Mouse (Mus musculus): ENCODE measurements at regions not wholly inside any gene's neighbourhood (a gene's known extent, or its start where the extent isn't known, plus 50 kb on each side); places are given as distances from the start of the nearest gene placed in this dataset.

DNA sequence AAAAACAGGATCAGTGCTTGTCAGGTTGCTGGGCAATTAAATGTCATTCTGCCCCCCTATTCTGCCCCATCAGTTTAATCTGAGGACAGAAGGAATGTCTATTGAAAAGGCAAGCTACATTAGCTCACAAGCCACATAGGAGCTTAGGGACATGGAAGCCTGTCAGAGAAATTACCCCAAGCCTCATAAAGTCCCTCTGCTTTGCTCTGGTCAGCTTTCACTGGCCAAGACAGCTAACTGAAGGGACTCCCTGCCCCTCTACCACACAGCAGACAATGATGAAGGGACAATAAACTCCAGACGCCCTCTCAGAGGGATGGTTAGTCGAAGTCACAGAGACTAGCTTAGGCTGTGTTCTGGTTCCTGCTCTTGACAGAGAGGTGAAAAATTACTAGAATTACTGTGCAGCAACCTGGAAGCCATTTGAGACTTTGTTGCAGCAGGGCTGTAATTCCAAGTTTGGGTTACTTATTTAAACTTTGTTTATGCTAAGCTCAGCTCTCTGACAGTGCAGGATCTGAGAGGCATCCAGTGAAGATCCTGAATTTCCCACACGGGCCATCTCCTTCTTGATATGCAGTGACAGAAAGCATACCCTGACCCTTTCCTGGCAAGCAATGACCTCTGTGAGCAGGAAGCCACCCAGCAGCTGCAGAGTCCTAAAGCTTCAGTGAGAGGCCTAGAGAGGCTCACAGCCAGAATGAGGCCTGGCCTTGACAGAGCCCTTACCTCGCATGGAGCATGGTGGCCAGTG, 95.2 kb upstream of the Tmtc1 start:
- DNase-seq = no peak

DNA sequence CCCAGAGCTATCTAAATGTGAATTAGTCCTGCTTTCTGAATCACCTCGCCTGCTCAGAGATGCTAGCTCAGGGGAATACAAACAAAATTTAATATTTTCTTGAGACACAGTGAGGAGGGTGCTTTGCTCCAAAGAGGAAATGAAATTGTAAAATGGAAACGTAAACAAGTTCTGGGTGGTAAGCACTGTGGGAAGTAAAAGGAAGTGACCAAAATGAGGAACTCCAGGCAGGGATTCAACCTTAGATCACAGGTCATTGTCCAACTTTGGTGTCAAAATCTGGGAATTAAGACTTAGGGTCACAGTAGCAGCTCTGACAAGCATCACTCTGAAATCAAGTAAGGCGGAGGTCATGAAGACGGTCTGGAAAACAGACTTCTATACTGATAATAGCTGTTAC, 90.2 kb upstream of the Tmtc1 start:
- DNase-seq = no peak

DNA sequence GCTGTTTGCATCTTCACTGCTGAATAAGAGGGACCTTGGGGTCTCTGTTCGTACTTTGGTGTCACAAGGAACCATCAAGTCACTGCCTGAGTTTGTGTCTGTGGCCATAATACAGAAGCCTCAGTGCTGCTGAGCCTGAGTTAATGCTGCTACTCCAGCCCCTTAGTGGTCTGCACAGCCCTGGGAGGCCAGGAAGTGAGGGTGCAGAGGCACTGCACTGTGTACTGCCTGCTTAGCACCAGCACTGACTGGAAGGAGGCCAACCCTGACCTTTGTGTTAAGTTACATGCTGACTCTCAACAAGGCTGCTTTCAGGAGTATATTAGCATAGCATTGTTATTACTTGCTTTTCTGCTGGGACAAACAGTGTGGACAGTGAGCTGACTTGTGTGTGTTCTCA, 86.9 kb upstream of the Tmtc1 start:
- DNase-seq = no peak

DNA sequence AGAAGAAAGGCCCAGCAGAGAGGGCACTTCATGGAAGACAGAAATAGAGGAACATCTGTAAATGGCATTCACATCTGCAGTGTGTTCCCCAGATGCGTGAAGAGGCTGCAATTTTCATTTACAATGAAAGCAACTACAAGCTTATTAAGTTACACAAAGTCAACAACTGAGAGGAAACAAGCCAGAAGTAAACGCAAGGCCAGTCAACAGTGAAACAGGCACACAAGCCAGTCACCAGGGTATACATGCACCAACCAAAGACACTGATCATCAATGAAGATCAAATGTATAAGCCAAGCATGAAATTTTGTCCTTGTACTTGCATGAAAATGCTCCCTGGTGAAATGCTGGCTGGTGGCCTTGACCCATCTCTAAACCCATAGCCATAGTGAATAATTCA, 84.4 kb upstream of the Tmtc1 start:
- DNase-seq = no peak

DNA sequence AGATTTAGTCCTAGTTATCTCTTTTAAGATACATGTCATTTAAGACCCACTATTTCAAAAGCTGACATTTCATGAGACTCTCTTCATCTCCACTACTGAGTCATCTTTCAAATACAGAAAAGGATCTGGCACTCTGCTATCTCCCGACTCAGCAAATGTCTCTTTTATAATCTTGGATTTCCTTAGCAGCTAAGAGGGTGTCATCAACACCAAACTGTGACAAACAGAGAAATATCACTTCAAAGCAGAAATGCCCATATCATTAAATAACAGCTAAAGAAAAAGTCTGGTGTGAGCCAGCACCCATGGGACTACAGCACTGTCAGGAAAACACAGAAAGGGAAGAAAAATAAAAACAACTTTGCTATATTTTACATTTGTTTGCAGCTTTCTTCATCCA, 78.7 kb upstream of the Tmtc1 start:
- DNase-seq = no peak

DNA sequence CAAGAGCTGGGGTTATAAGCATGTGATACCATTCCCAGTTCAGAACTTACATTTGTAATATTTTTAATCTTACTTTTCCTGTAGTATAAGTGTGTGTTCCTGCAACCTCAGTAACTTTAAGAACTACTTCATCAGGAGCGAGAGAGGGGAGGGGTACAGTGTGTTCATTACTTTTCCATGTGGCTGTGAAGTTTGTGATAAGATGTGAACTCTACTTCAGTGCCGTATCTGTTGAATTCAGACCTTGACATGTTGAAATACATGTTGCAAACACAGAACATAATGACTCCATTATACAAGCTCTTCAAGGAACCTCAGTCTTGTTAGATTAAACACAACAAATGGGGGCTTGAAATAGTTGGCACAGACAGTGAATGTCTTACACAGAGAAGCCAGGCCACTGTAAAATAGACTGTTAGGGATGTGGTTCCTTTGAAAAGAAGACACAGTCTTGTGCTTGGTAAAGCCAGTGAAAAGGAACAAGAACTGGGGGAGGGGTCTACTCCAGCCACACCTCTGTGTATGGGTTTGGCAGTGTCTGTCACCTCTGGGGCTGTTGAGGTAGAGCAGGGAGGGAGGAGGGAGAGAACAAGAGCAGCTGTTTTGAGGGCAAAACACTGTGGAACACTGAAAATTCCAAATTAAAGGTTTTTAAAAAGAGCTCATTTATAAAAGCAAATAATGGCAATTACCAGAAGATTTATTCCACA, 73.5 kb upstream of the Tmtc1 start:
- DNase-seq = no peak

DNA sequence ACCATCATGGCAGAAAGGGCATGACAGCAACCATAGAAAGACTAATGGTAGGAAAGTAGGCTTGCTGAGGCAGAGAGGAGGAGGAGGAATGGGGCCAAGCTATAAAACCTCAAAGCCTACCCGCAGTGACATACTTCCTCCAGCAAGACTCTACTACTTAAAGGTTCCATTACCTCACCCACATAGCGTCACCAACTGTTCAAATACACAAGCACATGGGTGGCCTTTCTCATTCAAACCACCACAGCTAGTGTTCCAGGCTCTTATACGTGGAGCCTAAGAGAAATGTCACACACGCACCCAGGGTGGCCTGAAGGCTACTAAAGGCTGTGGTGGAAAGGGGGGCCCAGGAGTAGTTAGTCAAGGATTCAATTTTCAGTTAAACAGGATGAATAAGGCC, 72.5 kb upstream of the Tmtc1 start:
- DNase-seq = no peak

DNA sequence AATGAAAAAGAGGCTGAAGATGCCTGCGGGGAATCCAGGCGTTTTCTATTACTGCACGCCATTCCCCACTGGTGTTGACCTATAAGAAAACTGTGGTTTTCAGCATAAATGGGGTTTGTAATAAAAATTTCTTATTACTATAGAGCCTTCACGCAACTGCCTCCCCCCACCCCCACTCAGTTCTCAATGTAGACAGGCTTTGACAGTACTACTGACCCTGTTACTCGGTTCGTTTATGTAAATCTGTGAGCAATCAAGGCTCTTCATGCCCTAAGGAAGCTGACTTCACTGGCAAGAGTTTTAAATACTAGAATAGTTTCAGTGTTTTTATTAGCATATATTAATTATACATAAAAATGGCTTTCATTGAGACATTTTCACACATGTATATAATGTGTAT, 70.9 kb upstream of the Tmtc1 start:
- no peak for DNase-seq

DNA sequence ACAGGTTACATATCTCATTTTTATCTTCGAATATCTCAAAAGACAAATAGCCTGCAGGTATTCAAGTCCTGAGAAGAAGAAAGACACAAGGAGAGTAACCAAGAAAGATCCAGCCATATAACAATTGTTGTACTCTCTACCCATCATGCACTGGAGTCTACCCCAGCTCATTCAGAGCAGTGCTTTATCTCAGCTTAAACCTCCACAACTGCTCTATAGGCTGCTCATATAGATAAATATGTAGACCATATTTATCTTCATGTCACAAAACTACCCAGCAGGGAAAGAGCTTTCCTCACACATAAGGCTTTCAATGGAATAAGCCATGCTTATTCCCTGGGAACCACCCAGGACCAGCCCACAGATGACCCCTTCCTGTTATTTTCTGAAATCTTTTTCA, 70.5 kb upstream of the Tmtc1 start:
- no peak for DNase-seq

DNA sequence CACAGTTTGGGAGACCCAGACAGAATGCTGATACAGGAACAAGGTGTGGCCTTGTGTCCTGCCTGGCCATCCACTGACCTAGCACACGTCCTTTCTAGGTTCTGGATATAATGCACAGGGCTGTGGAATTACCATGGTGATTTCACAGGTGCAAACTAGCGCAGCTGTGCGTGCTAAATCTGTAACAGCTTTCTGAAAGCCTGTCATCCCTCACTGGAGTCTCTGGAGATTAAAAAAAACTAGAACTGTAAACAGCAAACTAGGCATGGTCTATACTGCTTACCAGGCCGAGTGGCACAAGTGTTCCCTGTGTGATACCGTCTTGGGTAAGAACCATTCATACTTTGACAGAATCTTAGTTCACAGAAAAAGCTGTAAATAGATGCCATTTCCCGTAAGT, 69.9 kb upstream of the Tmtc1 start:
- no peak for DNase-seq

DNA sequence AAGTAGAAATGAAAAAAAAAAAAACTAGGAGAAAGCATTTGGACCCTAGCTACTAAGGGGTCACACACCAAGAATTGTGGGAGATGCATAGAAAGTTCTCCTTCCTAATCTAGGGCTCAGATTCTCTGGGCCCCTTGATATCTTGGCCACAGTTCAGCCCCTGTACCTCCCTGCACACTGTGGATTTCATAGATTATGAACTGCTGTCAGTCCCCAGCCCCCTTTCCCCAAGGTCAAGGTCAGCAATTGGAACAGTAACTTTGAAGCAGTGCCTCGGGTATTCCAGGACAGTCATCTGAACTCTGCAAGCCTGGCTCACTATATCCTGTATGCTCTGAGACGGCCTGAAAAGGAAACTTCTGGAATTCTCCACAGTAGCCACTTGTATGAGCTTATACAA, 68.9 kb upstream of the Tmtc1 start:
- no peak for DNase-seq

DNA sequence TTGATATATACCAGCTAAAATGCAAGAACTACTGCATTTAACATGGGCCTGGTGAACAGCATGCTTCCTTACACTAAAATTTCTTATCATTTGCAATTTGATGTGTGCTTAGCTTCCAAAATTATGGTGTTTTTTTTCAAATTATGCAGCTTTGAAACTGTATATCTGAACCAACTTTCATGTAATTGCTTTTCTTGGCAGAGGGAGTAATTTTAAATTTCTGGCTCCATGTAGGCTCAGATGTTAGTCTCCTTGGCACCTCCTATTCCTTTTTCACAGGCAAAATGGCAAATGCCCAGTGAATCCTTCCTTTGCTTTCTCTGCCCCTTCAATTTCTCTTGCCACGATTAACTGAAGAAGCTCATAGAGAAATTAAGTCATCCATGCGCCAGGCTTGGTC, 61.1 kb upstream of the Tmtc1 start:
- DNase-seq = no peak

DNA sequence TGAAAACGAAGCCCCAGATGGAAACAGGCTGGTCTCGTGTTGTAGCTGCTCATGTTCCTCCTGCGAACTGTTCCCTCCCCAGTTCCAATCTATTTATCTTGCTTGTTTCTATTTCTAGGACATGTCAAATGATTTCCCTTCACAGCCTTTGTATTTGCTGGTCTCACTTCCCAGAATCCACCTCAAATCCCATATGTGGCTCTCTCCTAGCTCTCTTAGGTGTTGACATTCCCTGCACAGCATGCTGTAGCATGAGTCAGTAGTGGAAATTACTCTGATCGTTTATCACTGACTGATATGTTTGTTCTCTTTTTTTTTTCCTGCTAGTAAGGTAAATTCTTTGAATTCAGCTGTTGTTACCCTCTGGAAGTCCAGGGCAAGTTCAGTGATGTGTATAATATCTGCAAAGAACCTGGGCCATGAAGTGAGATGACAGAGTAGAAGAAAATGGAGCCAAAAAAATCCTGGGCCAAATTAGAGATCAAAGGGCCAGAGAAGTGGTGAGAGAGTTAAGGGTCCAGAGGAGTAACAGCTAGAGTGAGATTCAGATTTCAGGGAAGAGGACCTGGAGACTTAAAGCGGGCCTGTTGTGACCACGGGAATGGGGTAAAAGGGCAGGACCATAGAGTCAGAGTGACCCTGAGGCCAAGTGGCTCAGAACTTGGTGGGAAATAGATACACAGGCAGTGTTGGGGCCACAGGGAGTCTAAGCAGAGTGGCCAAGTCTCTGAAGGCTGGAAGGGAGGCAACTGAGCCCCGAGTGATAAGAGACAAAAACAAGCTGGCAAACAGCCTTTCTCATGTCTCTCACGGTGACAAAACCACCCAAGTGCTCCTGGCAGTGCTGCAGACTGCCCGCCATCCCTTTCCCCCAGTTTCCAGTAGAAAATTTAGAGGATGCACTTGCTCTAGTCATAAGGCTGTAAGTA, 56.3 kb upstream of the Tmtc1 start:
- DNase-seq = no peak
